Mouse (Mus musculus): ENCODE data around the gene Hspa1a. TPM values are rescaled to one million over a fixed set of nuclear protein-coding genes. Genes with fewer than 3 reads are reported as not detected.

Gene Hspa1a
- polyA plus RNA-seq, 1 experiment from 2014 or later = 19.3 TPM

Other genes with a start within 250 kb of the Hspa1a start
- 0.27 and 0.39 TPM in 2 replicates for gene C4b, start 228.3 kb downstream of the Hspa1a start, polyA plus RNA-seq (2015; fragmentation: Nextera tagmentation; extraction: Ambion mirVana)
- gene Cyp21a1, start 167.6 kb downstream of the Hspa1a start, polyA plus RNA-seq (2015; fragmentation: Nextera tagmentation; extraction: Ambion mirVana) = not detected in 2 replicates
- gene Stk19, start 135.2 kb downstream of the Hspa1a start, polyA plus RNA-seq (2015; fragmentation: Nextera tagmentation; extraction: Ambion mirVana) = 40.6 and 43.2 TPM in 2 replicates
- gene Dxo, start 135.1 kb downstream of the Hspa1a start, polyA plus RNA-seq (2015; fragmentation: Nextera tagmentation; extraction: Ambion mirVana) = 73.1 and 73.2 TPM in 2 replicates
- gene Skiv2l, start 121.9 kb downstream of the Hspa1a start, polyA plus RNA-seq (2015; fragmentation: Nextera tagmentation; extraction: Ambion mirVana) = 62.1 and 62.4 TPM in 2 replicates
- 79.8 and 86.5 TPM in 2 replicates for gene Nelfe, start 121.8 kb downstream of the Hspa1a start, polyA plus RNA-seq (2015; fragmentation: Nextera tagmentation; extraction: Ambion mirVana)
- 0.51 and 1.4 TPM in 2 replicates for gene Cfb, start 109.6 kb downstream of the Hspa1a start, polyA plus RNA-seq (2015; fragmentation: Nextera tagmentation; extraction: Ambion mirVana)
- gene Zbtb12, start 92.7 kb downstream of the Hspa1a start, polyA plus RNA-seq (2015; fragmentation: Nextera tagmentation; extraction: Ambion mirVana) = 12.4 and 13.1 TPM in 2 replicates
- 0.16 TPM in 1 of 2 replicates, not detected in the other for gene Gm20547, start 90.1 kb downstream of the Hspa1a start, polyA plus RNA-seq (2015; fragmentation: Nextera tagmentation; extraction: Ambion mirVana)
- 1.6 and 2.4 TPM in 2 replicates for gene C2, start 73.9 kb downstream of the Hspa1a start, polyA plus RNA-seq (2015; fragmentation: Nextera tagmentation; extraction: Ambion mirVana)
- 99.8 and 102 TPM in 2 replicates for gene Ehmt2, start 73.7 kb downstream of the Hspa1a start, polyA plus RNA-seq (2015; fragmentation: Nextera tagmentation; extraction: Ambion mirVana)
- 0.09 TPM in 1 of 2 replicates, not detected in the other for gene Slc44a4, start 57.7 kb downstream of the Hspa1a start, polyA plus RNA-seq (2015; fragmentation: Nextera tagmentation; extraction: Ambion mirVana)
- gene Neu1, start 40.9 kb downstream of the Hspa1a start, polyA plus RNA-seq (2015; fragmentation: Nextera tagmentation; extraction: Ambion mirVana) = 38.6 and 42.3 TPM in 2 replicates
- 0.24 TPM in 1 of 2 replicates, not detected in the other for gene Hspa1b, start 12.9 kb downstream of the Hspa1a start, polyA plus RNA-seq (2015; fragmentation: Nextera tagmentation; extraction: Ambion mirVana)
- gene Gm20481, start 2.2 kb downstream of the Hspa1a start, polyA plus RNA-seq (2015; fragmentation: Nextera tagmentation; extraction: Ambion mirVana) = not detected in 2 replicates
- gene Hspa1l, start 547 bp upstream of the Hspa1a start, polyA plus RNA-seq (2015; fragmentation: Nextera tagmentation; extraction: Ambion mirVana) = 2.0 and 2.4 TPM in 2 replicates
- gene Lsm2, start 9.7 kb upstream of the Hspa1a start, polyA plus RNA-seq (2015; fragmentation: Nextera tagmentation; extraction: Ambion mirVana) = 97.2 and 107 TPM in 2 replicates
- gene Vars, start 28.8 kb upstream of the Hspa1a start, polyA plus RNA-seq (2015; fragmentation: Nextera tagmentation; extraction: Ambion mirVana) = 54.8 and 56.5 TPM in 2 replicates
- gene Vwa7, start 44.4 kb upstream of the Hspa1a start, polyA plus RNA-seq (2015; fragmentation: Nextera tagmentation; extraction: Ambion mirVana) = 0.16 and 0.26 TPM in 2 replicates
- 0.71 and 1.1 TPM in 2 replicates for gene Sapcd1, start 55.9 kb upstream of the Hspa1a start, polyA plus RNA-seq (2015; fragmentation: Nextera tagmentation; extraction: Ambion mirVana)
- 1.9 and 2.4 TPM in 2 replicates for gene Msh5, start 74.6 kb upstream of the Hspa1a start, polyA plus RNA-seq (2015; fragmentation: Nextera tagmentation; extraction: Ambion mirVana)
- gene Clic1, start 77.8 kb upstream of the Hspa1a start, polyA plus RNA-seq (2015; fragmentation: Nextera tagmentation; extraction: Ambion mirVana) = 51.2 and 54.7 TPM in 2 replicates
- gene Ddah2, start 86.9 kb upstream of the Hspa1a start, polyA plus RNA-seq (2015; fragmentation: Nextera tagmentation; extraction: Ambion mirVana) = 312 and 341 TPM in 2 replicates
- 0.30 TPM in 1 of 2 replicates, not detected in the other for gene Ly6g6c, start 93.2 kb upstream of the Hspa1a start, polyA plus RNA-seq (2015; fragmentation: Nextera tagmentation; extraction: Ambion mirVana)
- 0.12 and 0.15 TPM in 2 replicates for gene Mpig6b, start 94.0 kb upstream of the Hspa1a start, polyA plus RNA-seq (2015; fragmentation: Nextera tagmentation; extraction: Ambion mirVana)
- gene Ly6g6e, start 104.7 kb upstream of the Hspa1a start, polyA plus RNA-seq (2015; fragmentation: Nextera tagmentation; extraction: Ambion mirVana) = 0.26 and 0.31 TPM in 2 replicates
- gene Ly6g6d, start 105.9 kb upstream of the Hspa1a start, polyA plus RNA-seq (2015; fragmentation: Nextera tagmentation; extraction: Ambion mirVana) = 0.57 and 1.5 TPM in 2 replicates
- gene Ly6g6f, start 113.5 kb upstream of the Hspa1a start, polyA plus RNA-seq (2015; fragmentation: Nextera tagmentation; extraction: Ambion mirVana) = not detected in 2 replicates
- 105 and 107 TPM in 2 replicates for gene Abhd16a, start 117.1 kb upstream of the Hspa1a start, polyA plus RNA-seq (2015; fragmentation: Nextera tagmentation; extraction: Ambion mirVana)
- not detected in 2 replicates for gene Ly6g5c, start 136.1 kb upstream of the Hspa1a start, polyA plus RNA-seq (2015; fragmentation: Nextera tagmentation; extraction: Ambion mirVana)
- 1.5 TPM in 2 replicates for gene Ly6g5b, start 143.3 kb upstream of the Hspa1a start, polyA plus RNA-seq (2015; fragmentation: Nextera tagmentation; extraction: Ambion mirVana)
- gene Gpank1, start 149.3 kb upstream of the Hspa1a start, polyA plus RNA-seq (2015; fragmentation: Nextera tagmentation; extraction: Ambion mirVana) = 24.3 and 26.4 TPM in 2 replicates
- 315 and 331 TPM in 2 replicates for gene Csnk2b, start 149.9 kb upstream of the Hspa1a start, polyA plus RNA-seq (2015; fragmentation: Nextera tagmentation; extraction: Ambion mirVana)
- 7.8 and 8.7 TPM in 2 replicates for gene D17H6S53E, start 154.2 kb upstream of the Hspa1a start, polyA plus RNA-seq (2015; fragmentation: Nextera tagmentation; extraction: Ambion mirVana)
- 0.24 and 0.29 TPM in 2 replicates for gene Apom, start 159.9 kb upstream of the Hspa1a start, polyA plus RNA-seq (2015; fragmentation: Nextera tagmentation; extraction: Ambion mirVana)
- gene Bag6, start 163.0 kb upstream of the Hspa1a start, polyA plus RNA-seq (2015; fragmentation: Nextera tagmentation; extraction: Ambion mirVana) = 70.5 and 75.7 TPM in 2 replicates
- 148 and 167 TPM in 2 replicates for gene Prrc2a, start 192.7 kb upstream of the Hspa1a start, polyA plus RNA-seq (2015; fragmentation: Nextera tagmentation; extraction: Ambion mirVana)
- gene Aif1, start 203.9 kb upstream of the Hspa1a start, polyA plus RNA-seq (2015; fragmentation: Nextera tagmentation; extraction: Ambion mirVana) = 6.2 and 6.9 TPM in 2 replicates
- 4.7 and 5.9 TPM in 2 replicates for gene Lst1, start 216.3 kb upstream of the Hspa1a start, polyA plus RNA-seq (2015; fragmentation: Nextera tagmentation; extraction: Ambion mirVana)
- 0.48 and 0.62 TPM in 2 replicates for gene Ltb, start 222.3 kb upstream of the Hspa1a start, polyA plus RNA-seq (2015; fragmentation: Nextera tagmentation; extraction: Ambion mirVana)
- gene Tnf, start 229.9 kb upstream of the Hspa1a start, polyA plus RNA-seq (2015; fragmentation: Nextera tagmentation; extraction: Ambion mirVana) = not detected in 2 replicates
- 0.45 and 1.1 TPM in 2 replicates for gene Lta, start 233.2 kb upstream of the Hspa1a start, polyA plus RNA-seq (2015; fragmentation: Nextera tagmentation; extraction: Ambion mirVana)
- gene Gm16181, start 248.7 kb upstream of the Hspa1a start, polyA plus RNA-seq (2015; fragmentation: Nextera tagmentation; extraction: Ambion mirVana) = 0.38 and 0.57 TPM in 2 replicates